Mouse (Mus musculus) urinary bladder, postnatal 10 days (tissue): ENCODE measurements around the gene Tspan11.
A peak's percentile ranks its signal among the peaks of the same experiment; 100 is the strongest.

Source experiments
- DNase-seq: peaks from one replicate; pipeline ENCODE4 v3.0.0; 2022; ENCODE audit warnings: low spot score

The Tspan11 gene

DNA sequence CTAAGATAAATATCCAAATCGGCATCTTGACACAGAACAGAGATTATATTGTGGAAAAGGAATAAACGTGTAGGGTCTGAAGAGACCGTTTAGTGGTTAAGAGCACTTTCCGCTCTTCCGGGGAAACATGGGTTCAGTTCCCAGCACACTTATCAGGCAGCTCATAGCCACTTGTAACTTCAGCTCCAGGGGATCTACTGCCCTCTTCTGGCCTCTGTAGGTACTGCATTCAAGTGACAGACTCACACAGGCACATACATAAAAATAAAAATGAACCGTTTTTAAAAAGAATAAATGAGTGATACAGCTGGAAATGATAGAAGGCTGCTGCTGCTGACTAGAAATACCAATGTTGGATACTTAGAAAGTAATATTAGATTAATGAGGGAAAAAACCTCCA lies 7.9 kb upstream of the Tspan11 start:
- no peak for DNase-seq

DNA sequence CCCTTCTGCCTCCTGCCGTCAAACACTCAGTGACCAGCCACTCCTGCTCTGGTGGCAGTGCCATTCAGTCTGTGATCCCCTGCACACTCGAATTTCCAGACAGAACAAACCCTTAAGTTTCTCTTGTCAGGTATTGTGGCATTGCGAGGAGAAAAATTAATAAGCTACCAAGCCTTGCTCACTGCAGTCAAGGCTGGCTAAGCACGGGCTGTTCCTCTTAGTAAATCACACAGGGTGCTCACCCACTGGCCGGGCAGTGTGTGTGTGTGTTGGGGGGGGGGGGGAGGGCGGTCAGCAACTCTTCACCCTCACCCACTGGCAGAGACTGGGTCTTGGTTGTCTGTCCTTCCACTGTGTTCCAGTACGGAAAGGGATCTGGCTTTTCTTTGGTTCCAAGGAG lies 473 bp upstream of the Tspan11 start:
- DNase-seq, result no peak

DNA sequence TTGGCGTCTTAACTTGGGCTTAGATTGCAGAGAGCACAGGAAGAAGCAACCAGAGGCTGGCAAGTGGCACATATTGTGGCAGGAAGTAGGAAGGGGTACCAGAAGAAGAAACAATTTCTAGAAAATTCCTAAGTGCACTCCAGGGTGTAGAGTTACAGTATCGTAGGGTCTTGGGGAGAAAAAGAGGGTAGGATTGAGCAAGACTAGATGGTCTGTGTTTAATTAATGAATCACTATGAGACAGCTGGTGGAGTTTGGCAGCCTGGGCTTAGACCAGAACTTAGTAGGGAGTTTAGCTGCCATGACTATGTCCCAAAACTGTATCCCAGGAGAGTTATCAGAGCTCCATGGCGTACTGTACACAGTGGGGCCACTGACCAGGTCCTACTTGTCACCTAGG lies 1.2 kb downstream of the Tspan11 start:
- DNase-seq, result no peak

DNA sequence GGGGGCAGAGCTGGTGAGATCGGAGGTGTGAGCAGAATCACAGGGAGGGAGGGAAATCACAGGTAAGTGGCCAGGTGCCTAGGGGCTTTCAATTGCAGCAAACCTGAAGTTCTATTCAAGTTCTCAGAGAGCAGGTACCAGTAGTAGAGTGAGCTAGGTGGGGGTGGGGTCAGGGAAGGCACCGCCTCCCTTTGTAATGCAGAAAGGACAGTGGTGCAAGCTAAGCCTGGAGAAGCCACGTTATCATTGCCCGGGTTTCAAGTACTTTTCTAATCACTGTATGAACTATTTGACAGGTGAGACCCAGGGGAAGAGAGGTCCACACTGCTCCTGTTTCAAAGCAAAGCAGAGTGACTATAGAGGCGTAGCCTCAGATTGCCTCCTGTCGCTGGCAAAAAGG lies 6.2 kb downstream of the Tspan11 start:
- DNase-seq, result no peak

DNA sequence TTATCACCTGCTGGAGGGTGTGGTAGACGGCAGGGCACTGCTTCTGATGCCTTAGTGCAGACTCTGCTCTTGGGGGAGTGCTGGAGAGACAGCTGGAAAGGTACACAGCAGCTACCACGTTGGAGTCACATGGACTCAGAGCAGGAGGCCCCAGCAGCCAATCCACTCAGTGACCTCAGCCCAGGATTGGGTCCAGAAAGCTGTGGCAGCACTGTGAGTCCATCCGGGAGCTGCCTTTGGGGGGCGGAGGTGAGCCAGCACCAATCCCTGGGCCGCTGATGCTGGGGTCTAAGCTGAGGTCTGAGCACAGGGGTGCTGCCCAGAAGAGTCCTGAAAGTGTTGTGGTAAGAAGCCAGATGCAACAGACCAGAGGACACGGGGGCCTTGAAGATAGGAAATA lies 7.6 kb downstream of the Tspan11 start:
- DNase-seq, result no peak

DNA sequence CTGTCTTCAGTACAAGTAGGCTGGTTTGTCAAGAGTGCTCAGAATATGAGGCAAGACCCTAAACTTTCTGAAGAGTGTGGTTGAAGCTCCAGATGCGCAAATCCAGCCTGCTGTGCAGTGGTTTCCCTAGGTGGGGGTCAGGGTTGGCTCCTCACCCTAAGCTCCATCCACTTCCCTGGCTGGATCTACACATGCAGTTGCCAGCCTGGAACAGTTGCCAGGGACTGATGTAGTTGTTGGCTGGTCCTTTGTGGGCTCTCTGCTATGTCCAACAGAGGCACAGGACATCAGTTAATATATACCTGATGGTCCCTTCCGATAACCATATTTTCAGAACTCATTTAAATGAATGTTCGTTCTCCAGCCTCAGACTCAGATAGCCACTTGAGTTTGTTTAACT lies 9.0 kb downstream of the Tspan11 start:
- DNase-seq, result no peak

DNA sequence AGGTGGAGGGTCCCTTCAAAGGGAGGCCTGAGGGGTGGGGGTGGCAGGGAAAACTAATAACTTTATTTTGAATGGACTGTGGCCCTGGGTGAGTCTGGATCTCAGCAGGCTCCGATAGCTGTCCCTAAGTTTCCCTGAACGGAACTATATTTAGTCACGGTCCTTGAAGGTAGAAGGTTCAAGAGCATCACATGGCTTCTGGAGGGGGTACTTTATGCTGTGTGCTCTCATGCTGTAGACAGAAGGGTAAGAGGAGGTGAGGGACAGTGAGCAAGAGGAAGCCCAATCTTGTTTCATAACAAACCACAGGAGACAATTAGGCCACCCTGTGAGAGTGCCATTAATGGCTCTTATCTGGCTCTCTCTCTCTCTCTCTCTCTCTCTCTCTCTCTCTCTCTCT lies 10.0 kb downstream of the Tspan11 start:
- DNase-seq, result no peak

DNA sequence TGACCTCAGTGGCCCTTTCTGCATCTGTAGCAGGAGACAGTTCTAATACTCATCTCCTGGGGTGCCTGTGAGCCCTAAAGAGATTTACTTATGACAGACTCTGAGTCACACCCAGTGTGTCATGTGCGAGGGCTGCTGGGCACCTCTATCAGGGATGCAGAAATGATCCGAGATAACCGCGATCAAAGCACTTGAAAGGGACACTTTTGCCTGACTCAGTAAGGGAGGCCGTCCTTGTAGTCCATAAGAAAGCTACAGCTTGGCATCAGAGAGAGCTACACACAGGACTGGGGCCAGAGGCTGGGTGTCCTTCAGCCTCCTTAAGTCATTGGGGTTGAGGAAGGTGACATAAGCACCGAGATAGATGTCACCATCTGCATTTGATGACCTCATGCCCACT lies 12.7 kb downstream of the Tspan11 start:
- no peak for DNase-seq

DNA sequence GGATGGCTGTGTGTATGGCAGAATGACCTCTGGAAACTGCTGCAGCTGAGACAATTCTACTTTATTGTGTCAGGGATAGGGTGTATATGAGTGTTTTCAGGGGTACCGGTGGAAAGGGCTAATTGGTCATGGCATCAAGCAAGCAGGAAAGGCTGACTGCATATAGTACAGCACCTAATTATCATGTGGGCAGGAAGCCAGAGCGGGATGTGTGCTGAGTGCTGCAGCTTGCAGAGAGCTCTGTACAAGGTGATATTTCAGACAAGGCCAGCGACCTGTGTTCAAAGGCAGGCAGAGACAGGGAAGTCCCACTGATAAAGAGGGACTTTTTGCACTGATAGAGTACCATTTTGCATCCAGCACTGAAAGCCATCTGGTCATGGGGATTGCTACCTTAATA lies 13.9 kb downstream of the Tspan11 start:
- DNase-seq, result no peak

DNA sequence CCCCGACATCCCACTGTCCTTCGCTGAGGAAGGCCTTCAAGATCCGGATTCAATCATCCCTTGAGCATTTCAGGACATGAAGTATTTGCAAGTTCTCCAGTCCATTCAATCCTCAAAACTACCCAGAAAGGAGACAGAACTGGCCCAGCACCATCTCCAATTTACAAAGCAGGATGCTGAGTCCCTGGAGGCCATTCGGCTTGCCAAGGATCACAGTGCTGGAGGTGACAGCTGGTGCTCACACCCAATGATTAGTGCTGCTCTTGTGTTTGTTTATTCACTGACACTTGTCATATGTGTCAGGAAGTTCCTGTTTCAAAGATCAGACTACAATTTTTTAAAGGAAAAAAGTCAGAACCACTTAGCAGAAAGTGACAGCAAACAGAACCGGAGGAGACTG lies 14.3 kb downstream of the Tspan11 start:
- no peak for DNase-seq

DNA sequence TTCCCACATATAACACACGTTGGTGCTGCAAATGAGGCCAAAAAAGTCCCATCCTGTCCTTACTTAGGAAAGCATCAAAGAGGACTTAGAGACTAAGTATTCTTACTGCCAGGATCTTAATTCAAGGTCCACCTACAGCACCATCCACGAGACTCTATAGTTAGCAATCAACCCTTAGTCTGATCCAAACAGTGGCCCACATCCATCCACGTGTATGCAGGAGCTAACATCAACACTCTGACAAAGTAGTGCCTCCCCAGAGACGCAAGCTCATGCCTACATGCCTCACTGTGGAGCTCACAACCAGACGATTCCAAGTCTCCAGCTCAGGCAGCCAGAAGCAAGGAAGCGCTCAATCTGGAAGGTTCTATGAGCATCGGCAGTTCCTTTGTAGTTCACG lies 15.2 kb downstream of the Tspan11 start:
- DNase-seq, result no peak

DNA sequence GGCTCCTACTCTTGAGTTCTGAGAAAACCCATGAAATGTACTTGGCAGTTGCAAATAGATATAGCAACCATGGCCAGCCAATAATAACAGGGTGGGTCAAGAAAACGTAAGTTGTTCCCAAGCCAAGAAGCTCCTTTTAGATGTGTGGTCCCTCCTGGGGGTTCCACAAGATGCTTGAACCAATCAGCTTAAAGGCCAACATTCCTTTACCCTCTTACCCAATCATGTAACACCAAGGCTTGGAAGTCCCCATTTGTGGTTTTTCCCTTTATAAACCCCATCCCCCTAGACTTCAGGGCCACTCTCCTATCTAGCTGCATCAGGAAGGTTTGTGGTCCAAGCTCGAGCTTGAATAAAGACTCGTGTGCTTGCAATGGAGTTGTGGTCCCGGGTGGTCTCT lies 23.2 kb downstream of the Tspan11 start:
- DNase-seq, result no peak

DNA sequence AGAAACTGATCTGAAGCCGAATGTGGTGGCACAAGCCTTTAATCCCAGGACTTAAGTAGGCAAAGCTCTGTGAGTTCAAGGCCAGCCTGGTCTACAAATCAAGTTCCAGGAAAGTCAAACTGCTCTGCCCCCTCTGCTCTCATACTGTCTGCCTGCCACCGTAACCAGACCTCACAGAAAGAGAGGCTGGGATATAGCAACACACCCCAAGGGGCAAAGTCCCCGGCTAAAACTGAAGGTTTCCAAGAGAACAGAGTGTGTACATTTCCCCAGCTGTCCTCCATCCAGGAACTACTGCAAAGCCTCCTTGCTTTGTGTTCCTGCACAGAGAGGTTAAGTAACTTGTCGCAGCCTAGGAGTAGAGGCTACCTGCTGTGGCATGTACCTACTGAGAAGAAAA lies 24.3 kb downstream of the Tspan11 start:
- DNase-seq, result no peak

DNA sequence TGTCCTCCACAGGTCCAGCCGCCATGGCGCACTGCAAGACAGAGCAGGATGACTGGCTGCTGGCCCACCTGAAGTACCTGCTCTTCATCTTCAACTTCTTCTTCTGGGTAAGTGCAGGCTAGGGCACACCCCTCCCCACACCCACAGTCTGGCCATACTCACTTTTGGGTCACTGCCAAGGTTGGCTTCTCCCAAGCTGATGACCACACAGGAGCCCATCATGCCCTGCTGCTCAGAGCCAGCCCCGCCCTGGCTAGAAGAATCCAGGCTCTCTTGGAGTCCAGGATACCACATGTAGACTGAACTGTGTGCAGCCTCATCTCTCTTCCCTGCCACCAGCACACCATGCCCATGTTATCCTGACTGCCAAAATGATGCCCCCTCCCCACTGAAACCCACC lies 25.5 kb downstream of the Tspan11 start:
- DNase-seq, result no peak

DNA sequence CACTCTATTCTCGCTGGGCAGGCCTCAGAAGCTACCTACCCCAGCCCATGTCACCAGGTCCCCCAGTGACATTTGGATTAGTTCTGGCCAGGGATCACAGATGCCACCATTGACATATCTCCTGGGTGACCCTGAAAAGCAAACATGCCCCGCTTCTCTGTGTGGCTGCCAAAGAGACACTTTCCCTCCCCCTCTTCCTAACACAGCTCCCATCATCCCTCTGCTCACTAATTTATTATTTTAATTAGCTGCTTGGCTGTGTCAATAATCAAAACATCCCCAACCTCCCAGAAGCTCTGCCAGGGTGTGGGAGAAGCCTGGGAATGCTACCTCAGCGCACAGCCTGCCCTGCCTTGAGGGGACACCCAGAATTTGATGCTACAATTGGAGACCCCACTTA lies 29.6 kb downstream of the Tspan11 start:
- no peak for DNase-seq

DNA sequence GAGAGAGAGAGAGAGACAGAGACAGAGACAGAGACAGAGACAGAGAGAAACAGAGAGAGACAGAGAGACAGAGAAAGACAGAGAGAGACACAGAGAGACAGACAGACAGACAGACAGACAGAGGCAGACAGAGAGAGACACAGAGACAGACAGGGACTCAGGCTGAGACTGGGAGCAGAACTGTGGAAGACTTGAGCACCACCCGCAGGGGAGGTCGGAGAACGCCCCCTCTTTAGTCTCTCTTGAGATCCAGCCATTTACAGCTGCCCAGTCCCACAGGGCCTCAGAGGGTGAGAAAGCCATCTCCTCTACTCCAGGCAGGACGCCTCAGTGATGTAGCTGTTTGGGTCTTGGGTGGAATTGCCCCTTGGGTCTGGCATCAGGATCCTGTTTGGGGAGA lies 30.3 kb downstream of the Tspan11 start:
- DNase-seq, result no peak

DNA sequence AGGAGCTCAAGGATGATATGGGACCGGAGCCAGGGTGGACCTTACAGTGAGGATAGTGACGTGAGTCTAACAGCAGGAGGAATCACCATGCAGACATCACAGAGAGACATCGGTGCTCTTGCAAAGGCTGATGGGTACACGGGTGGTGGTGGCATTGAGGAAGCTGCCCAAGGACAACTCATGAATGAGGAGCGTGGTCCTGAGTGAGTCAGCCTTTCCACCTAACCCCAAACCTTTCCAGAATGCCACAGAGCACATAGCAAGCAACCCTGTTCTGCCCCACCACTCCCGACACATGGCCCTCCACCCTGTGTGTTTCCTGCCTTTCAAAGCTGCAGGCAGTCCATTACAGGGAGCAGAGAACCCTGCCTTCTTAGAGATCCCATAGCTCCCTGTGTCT lies 32.1 kb downstream of the Tspan11 start:
- no peak for DNase-seq

DNA sequence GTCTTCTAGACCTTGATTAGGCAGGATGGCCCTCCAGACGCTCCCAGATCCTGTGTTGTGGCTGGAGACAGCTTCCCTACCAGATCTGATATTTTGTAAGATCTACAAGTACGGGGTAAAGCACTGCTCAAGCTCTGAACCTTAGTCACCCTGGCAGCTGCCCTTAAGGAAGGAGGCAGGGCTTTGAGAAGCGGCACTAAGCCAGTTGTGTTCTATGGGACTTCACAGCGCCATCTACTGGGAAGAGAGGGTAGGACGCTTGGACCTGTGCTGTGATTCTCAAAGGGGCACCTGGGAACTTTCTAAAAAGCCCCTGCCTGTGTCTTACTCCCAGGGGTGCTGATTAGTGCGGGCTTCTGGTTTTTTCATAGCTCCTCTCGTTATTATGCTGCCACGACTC lies 33.3 kb downstream of the Tspan11 start:
- peak; percentile 52 for DNase-seq

DNA sequence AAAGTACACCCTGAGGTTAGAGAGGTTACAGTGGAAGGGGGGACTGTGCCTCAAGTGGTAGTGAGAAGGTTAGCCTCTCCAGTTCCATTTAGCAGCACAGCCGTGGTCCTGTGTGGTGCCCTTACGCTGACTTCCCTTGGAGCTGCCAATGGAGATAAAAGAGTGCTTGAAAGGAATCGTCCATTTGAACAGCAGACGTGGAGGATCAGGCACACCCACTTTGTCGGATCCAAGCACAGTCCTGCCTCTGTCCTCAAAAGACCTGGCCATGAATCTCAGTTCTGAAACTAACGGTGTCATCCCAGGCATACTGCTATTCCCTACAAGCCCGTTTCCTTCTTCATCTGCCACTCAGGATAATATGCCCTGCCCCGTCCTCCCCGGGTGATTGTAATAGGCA lies 34.6 kb downstream of the Tspan11 start:
- no peak for DNase-seq

DNA sequence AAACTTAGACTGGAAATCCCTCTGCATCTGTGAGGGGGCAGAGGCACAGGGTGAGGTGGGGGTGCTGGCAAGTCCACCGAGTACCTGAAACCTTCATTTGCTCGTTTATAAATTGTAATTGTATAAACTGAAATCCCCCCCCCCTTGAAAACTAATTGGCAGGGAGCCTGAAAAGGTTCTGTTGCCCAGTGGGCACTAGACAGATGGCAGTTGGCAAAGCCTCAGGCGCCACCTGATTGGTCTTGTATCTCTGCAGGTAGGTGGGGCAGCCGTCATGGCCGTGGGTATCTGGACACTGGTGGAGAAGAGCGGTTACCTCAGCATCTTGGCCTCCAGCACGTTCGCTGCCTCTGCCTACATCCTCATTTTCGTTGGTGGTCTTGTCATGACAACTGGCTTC lies 35.9 kb downstream of the Tspan11 start:
- no peak for DNase-seq

DNA sequence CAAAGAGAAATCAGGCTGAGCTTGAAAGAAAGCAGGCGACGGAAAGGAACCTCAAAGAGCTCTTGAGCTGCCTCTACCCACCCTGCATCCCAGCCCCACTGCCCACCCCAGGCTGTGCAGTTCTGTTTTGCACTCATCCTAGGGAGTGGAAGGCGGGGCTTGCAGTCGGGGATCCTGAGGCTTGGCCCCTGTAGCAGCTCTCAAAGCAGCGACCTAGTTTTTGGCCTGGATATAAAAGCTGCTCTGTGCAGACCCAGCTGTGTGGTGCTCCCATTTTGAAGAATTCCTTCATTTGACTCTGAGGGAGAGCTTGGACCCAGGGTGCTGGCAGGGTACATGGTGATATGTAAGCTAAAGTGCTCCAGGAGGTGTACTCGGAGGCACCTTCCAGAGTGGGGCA lies 37.4 kb downstream of the Tspan11 start:
- no peak for DNase-seq

DNA sequence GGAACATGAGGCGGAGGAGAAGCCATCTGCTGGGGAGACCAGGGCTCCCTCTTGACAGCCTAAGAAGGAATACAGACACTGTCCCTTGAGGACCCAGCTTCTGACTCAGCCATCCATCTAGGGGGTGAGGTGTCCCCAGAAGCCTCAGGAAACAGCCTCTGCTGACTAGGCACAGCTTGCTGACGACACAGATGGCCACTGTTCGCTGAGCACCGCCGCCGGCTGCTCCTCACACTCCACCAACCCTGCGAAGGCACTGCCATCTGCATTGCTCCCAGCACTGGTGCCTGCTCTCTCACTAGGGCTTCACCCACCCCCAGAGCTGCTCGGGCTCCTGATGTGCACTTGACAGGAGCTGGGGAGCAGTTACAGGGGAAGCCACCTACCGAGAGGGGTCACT lies 38.5 kb downstream of the Tspan11 start:
- DNase-seq, result no peak

DNA sequence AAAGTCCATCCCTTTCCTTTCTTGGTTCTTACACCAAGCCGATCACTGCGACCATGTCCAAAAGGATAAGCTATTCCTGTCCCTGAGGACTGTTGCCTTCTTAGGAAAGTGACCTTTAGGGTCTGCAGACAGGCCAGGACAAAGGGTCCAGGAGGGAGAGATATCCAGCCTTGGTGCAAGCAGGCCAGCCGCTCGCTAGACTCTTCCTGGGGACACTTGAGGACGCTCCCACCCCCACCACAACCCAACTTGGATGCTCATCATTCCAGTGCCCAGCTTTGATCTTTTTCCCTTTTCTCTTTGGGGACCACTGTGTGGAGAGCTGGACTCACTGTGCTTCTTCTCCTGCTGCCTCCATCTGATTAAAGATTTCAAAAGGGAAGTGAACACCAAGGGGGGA lies 41.3 kb downstream of the Tspan11 start:
- no peak for DNase-seq

DNA sequence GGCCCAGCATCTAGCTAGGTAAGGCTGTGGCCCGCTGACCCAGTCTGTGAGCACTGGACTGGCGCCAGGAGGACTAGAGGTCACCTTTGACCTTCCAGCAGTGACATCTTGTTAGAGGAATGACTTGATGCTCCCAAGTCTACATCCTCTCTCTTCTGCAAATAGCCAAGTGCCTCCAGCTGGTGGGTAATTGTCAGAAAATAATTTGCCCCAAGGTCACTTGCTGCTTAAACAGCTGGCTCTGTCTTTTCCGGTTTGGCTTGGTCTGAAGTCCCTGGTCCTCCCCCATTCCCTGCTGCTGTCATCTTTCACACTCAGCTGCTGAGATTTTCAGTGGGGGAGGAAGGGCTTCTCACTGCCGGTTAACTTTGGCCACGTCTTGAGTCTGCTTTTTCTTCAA lies 45.3 kb downstream of the Tspan11 start:
- no peak for DNase-seq

DNA sequence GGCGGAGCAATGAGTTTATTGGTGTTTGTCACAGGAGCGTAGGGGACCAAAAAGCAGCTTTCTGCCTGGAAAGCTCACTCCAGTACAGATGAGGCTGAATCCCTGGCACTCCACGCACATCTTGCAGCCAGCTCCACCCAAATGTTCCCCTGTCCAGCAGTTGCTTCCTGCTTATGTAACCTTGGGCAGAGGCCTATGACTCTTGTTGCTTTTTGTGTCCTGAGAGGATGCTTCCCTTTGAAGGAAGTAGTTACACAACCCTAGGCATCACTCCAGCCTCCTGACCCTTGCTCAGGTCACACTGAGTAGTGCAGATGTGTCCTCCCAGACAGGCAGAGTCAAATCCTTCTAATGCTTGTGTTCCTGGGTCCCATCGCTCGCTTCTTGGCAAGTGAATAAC lies 46.5 kb downstream of the Tspan11 start:
- DNase-seq, result no peak

DNA sequence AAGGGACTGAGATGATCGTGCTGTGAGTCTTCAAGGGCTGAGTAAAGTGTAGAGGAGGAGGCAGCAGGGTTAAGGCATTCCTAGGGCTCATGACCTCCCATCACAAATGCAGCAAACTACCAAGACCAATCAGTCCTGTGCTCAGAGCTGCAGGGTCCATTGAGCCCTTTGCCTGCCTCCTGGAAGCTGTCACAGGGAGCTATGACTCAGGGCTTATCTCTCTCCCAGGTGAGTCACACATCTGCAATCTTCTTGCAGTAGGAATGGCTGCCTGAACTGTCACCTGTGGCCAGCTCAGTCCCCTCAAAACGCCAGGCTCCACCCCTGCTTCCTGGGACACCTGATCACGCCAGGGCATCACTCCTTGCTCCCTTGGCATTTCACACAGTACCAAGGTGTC lies 47.7 kb downstream of the Tspan11 start:
- no peak for DNase-seq
